29 mouse cellular contexts compared by ENCODE assay signal in the genomic region with DNA sequence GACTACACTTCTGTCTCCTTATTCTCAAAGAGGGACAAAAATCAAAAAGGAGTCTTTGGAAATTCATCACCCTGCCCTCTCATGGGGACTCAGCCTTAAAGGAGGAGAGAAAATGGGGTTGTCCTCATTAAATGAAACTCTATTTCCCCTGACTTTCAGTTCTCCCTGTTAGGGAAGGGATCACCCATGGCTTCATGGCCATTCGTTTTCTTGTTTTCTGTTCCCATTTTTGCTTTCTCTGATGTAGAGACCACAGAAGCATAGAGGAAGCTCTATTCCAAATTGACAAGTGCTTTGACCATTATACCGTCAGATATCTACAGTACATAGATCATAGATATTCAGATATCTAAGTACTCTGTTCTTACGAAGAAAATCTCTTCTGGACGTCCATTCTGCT. TPM values are rescaled to one million over a fixed set of nuclear protein-coding genes. Genes with fewer than 3 reads are reported as not detected.
"Had no signal": no experiment of that assay in that cellular context is flagged by ENCODE, and none has a peak within 500 bp of the region (broad histone marks: within the 10 kb centered on the region; RNA-seq: fewer than 3 reads in every experiment).

No protein-coding gene starts in this region.

- DNase-seq: gastrocnemius, postnatal 14 days; gastrocnemius, postnatal 36 days; heart, adult 18-20 months; heart, postnatal 10 days; kidney, adult 11 months; kidney, adult 2 months; kidney, adult 9 months; kidney, postnatal 14 days; kidney, postnatal 36 days; layer of hippocampus, adult 9-11 months; layer of hippocampus, postnatal 36 days; left cerebral cortex, postnatal 4 days had no signal

- ATAC-seq: hindbrain, postnatal 0 days; intestine, embryonic 16.5 days; liver, embryonic 12.5 days had no signal

RNA-seq across cellular contexts. Expression of a gene that starts 18.9 kb away (rescaled TPM):
- total RNA-seq: gastrocnemius, postnatal 14 days; hematopoietic stem cell, adult 5-6 weeks; hindbrain, postnatal 0 days; layer of hippocampus, adult 18-20 months; layer of hippocampus, adult 8-10 months; layer of hippocampus, postnatal 14 days; layer of hippocampus, postnatal 36 days; left cerebral cortex, adult 18-20 months; left cerebral cortex, adult 8-10 months; left cerebral cortex, postnatal 25 days had no signal
- polyA plus RNA-seq: hindbrain, embryonic 11.5 days; intestine, embryonic 14.5 days; limb, embryonic 13.5 days had no signal

RNA-seq across cellular contexts. Expression of a gene that starts 36.0 kb away (rescaled TPM):
- total RNA-seq: gastrocnemius, adult 18-20 months; gastrocnemius, adult 8-10 months; gastrocnemius, postnatal 14 days; gastrocnemius, postnatal 36 days; heart, postnatal 10 days; heart, postnatal 25 days; hematopoietic stem cell, adult 5-6 weeks had no signal
- polyA plus RNA-seq: hindbrain, embryonic 11.5 days; kidney, adult 2 months; limb, embryonic 11.5 days; limb, embryonic 13.5 days had no signal
